Mouse (Mus musculus): ENCODE results near the gene Akap12. TPM values are rescaled to one million over a fixed set of nuclear protein-coding genes. Genes with fewer than 3 reads are reported as not detected.

The Akap12 gene
- total RNA-seq, 1 experiment from 2014 or later = under 0.01 TPM

DNA sequence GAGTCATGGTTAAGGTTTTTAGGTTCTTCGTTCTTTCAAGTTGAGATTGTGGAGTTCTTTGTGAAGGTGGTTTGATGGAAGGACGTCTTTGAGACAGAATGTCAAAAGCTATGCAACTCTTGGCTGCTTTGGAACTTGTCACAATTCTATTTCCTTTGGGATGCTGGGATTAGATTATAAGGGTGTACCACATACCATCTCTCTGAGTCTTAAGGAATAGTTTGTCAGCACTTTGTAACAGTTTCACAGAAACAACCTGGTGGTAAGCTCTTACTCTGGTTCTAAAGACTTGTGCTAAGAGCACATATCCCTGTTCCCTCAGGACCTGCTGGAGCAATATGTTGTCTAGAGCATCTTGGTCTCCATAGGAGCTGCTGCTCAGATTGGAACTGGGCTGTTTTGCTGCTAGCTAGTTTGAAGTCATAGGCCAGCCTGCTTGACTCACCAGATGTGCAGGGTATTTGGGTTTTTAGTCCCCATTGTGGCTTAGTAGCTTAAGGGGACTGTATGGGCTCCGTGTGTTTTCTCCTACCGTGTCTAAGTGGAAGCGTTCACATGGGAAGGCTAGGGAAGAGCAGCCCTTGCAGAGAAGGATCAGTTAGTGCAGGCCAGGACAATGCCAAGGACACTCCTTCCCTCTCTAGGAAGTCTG is 123.4 kb downstream of the Akap12 start:
- ATAC-seq (replicated peaks; ENCODE audit: low read depth, poor library complexity, severe bottlenecking) = no peak

- no peak for ATAC-seq (replicated peaks; ENCODE audit: low read depth, poor library complexity, severe bottlenecking)
Observed at GRCm38 (mm10) chr10:4390550-4390949, 124.4 kb downstream of the Akap12 start.

GRCm38 (mm10) chr10:4391076-4391475 is 124.9 kb downstream of the Akap12 start:
- no peak for ATAC-seq (replicated peaks; ENCODE audit: low read depth, poor library complexity, severe bottlenecking)

GRCm38 (mm10) chr10:4391851-4392250 is 125.7 kb downstream of the Akap12 start:
- ATAC-seq (replicated peaks; ENCODE audit: low read depth, poor library complexity, severe bottlenecking) = peak; percentile 45

GRCm38 (mm10) chr10:4395321-4395720 is 129.1 kb downstream of the Akap12 start:
- no peak for ATAC-seq (replicated peaks; ENCODE audit: low read depth, poor library complexity, severe bottlenecking)

DNA sequence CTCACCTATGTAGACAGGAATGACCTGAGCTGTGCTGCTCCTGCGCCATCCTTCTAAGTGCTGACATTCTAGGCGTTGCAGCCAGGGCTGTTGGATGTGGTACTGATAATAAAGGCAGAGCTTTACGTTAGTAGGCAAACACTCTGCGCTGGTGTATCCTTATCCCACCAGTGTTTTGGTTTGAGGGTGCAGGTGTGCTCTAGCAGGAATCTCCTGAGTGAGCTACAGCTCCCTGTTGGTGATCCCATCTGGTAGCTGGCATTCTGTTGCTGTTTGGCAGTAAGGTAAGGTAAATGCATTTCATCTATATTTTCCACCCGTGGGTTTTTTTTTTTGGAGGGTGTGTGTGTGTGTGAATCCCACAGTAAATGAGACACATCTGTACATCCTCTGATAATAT is 131.9 kb downstream of the Akap12 start:
- ATAC-seq (replicated peaks; ENCODE audit: low read depth, poor library complexity, severe bottlenecking) = no peak

DNA sequence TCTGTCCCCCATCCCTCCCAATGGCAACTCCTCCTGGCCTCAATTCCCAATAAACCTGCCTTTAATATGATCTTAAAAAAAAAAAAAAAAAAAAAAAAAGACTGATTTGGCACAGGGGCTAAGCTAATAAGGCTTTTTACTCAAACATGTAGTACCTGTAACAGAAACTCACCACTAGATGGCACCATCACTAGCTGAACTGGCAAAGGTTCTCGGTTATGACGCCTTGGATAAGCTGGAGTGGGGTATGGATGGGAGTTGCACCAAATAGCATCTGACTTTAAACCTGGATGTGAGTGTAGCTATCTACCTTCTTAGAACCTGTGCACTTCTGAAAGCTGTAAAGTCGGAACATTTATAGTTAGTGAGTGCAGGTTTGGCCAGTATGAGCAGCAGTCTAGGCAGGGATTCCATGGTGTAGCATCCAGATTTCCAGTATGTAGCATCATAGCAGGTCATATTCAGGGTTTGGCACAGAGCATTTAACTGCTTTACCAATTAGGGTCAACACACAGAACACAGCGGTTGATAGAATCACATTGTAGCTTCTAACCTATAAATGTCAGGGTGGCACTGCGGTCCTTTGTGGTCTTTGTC is 138.8 kb downstream of the Akap12 start:
- peak; percentile 91 for ATAC-seq (replicated peaks; ENCODE audit: low read depth, poor library complexity, severe bottlenecking)

DNA sequence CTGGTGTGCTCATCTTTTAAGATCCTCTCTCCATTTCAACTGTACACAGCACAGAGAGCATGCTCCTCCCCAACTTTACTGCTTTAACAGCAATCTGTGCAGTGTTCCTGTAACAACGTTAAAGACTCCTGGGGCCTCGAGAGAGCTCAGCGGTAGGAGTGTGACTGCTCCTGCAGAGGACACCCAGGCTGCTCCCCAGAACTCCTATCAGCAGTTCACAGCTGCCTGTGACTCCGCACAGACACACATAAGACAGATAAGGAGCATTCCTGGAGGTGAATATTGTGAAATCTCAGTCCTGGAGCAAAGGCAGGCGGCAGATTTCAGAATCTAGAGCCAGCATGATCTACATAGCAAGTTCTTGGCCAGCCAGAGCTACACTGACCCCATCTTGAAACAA is 139.3 kb downstream of the Akap12 start:
- ATAC-seq (replicated peaks; ENCODE audit: low read depth, poor library complexity, severe bottlenecking) = peak; percentile 43; the same call in 1 of the 2 replicates

- ATAC-seq (replicated peaks; ENCODE audit: low read depth, poor library complexity, severe bottlenecking) = no peak
Observed at GRCm38 (mm10) chr10:4407191-4407590, 141.0 kb downstream of the Akap12 start.

Other genes with a start within 250 kb of the Akap12 start
- 14.9 and 17.2 TPM in 2 replicates for gene Zbtb2, start 121.7 kb downstream of the Akap12 start, total RNA-seq (2017)
- 34.6 and 41.6 TPM in 2 replicates for gene Rmnd1, start 166.0 kb downstream of the Akap12 start, total RNA-seq (2017)
- gene Armt1, start 166.1 kb downstream of the Akap12 start, total RNA-seq (2017) = 25.6 and 28.2 TPM in 2 replicates
- not detected in 2 replicates for gene Ccdc170, start 216.1 kb downstream of the Akap12 start, total RNA-seq (2017)